Mouse (Mus musculus): ENCODE measurements around the gene Pbrm1. TPM values are rescaled to one million over a fixed set of nuclear protein-coding genes. Genes with fewer than 3 reads are reported as not detected.

Pbrm1 gene
- total RNA-seq, 4 experiments from 2014 or later = 51.1 to 56.1 (median 52.0) TPM

GRCm38 (mm10) chr14:31079313-31080028, 60.5 kb downstream of the Pbrm1 start:
- no peak for DNase-seq (ENCODE audit: low spot score in 2 of 2)

- no peak for DNase-seq (ENCODE audit: low spot score in 2 of 2)
Measured at GRCm38 (mm10) chr14:31081147-31081546, 62.2 kb downstream of the Pbrm1 start.

- DNase-seq (ENCODE audit: low spot score in 2 of 2) = no peak
Measured at GRCm38 (mm10) chr14:31087433-31087832, 68.5 kb downstream of the Pbrm1 start.

- no peak for DNase-seq (ENCODE audit: low spot score in 2 of 2)
Measured at GRCm38 (mm10) chr14:31088515-31088914, 69.6 kb downstream of the Pbrm1 start.

GRCm38 (mm10) chr14:31089918-31090317, 71.0 kb downstream of the Pbrm1 start:
- DNase-seq (ENCODE audit: low spot score in 2 of 2) = no peak

GRCm38 (mm10) chr14:31105156-31105555, 86.2 kb downstream of the Pbrm1 start:
- no peak for DNase-seq (ENCODE audit: low spot score in 2 of 2)

GRCm38 (mm10) chr14:31110613-31111012, 91.7 kb downstream of the Pbrm1 start:
- no peak for DNase-seq (ENCODE audit: low spot score in 2 of 2)

- no peak for DNase-seq (ENCODE audit: low spot score in 2 of 2)
Measured at GRCm38 (mm10) chr14:31112187-31112586, 93.2 kb downstream of the Pbrm1 start.

GRCm38 (mm10) chr14:31114011-31114410, 95.1 kb downstream of the Pbrm1 start:
- DNase-seq (ENCODE audit: low spot score in 2 of 2) = no peak

- DNase-seq (ENCODE audit: low spot score in 2 of 2) = no peak
Measured at GRCm38 (mm10) chr14:31115522-31115921, 96.6 kb downstream of the Pbrm1 start.

- DNase-seq (ENCODE audit: low spot score in 2 of 2) = no peak
Measured at GRCm38 (mm10) chr14:31125106-31126075, 106.5 kb downstream of the Pbrm1 start.

- no peak for DNase-seq (ENCODE audit: low spot score in 2 of 2)
Measured at GRCm38 (mm10) chr14:31126826-31127225, 107.9 kb downstream of the Pbrm1 start.

- no peak for DNase-seq (ENCODE audit: low spot score in 2 of 2)
Measured at GRCm38 (mm10) chr14:31128101-31128825, 109.3 kb downstream of the Pbrm1 start.

- peak; percentile 80 to 98 for DNase-seq (ENCODE audit: low spot score in 2 of 2)
Measured at GRCm38 (mm10) chr14:31128826-31129219, 109.9 kb downstream of the Pbrm1 start, which contains the start of gene Smim4. Smim4 (minus strand) TSS chr14:31128956.

- DNase-seq (ENCODE audit: low spot score in 2 of 2) = no peak
Measured at GRCm38 (mm10) chr14:31129326-31130235, 110.6 kb downstream of the Pbrm1 start.

GRCm38 (mm10) chr14:31130236-31131220, 111.6 kb downstream of the Pbrm1 start, which contains the start of gene Nt5dc2:
Nt5dc2 (plus strand) TSS chr14:31131053.
- peak in 1 of 2 experiments; percentile 60 for DNase-seq (ENCODE audit: low spot score in 2 of 2)

GRCm38 (mm10) chr14:31131272-31131821, 112.4 kb downstream of the Pbrm1 start:
- DNase-seq (ENCODE audit: low spot score in 2 of 2) = no peak

GRCm38 (mm10) chr14:31132031-31132430, 113.1 kb downstream of the Pbrm1 start:
- DNase-seq (ENCODE audit: low spot score in 2 of 2) = no peak

- no peak for DNase-seq (ENCODE audit: low spot score in 2 of 2)
Measured at GRCm38 (mm10) chr14:31132491-31132975, 113.6 kb downstream of the Pbrm1 start.
